Mouse (Mus musculus) limb, embryonic 15.5 days (tissue): Measurements from ENCODE around the gene Rhbdd3. TPM values are rescaled to one million over a fixed set of nuclear protein-coding genes. Genes with fewer than 3 reads are reported as not detected.
"Not testable (repeated sequence)": the region's sequence is repeated elsewhere in the genome, so short reads cannot be mapped to it uniquely, and the experiment has no call there.

ENCODE experiments used
- ATAC-seq: fragments of 200-750 bp; cut with Nextera tagmentation; 2 replicates; pipeline ENCODE4 v1.8.0; 2017; ENCODE audit warnings: low read depth, moderate TSS enrichment; ENCODE audit not compliant: insufficient number of reproducible peaks, low FRiP score, low TSS enrichment
- H3K27ac ChIP-seq: fragments of 300-500 bp; sonication (generic); 2 replicates; pipeline ENCODE4 v1.5.1; 2015; ENCODE audit warnings: moderate library complexity, mild to moderate bottlenecking, inconsistent platforms
- H3K27me3 ChIP-seq: fragments of 300-500 bp; sonication (generic); 2 replicates; pipeline ENCODE4 v1.6.1; 2015; ENCODE audit warnings: inconsistent platforms
- H3K36me3 ChIP-seq: fragments of 300-500 bp; sonication (generic); 2 replicates; pipeline ENCODE4 v1.6.1; 2015; ENCODE audit warnings: inconsistent platforms
- H3K4me1 ChIP-seq: fragments of 300-500 bp; sonication (generic); 2 replicates; pipeline ENCODE4 v1.6.1; 2015; ENCODE audit warnings: inconsistent platforms
- H3K4me2 ChIP-seq: fragments of 300-500 bp; sonication (generic); 2 replicates; pipeline ENCODE4 v1.6.1; 2015; ENCODE audit warnings: mild to moderate bottlenecking, inconsistent platforms
- H3K4me3 ChIP-seq: fragments of 300-500 bp; sonication (generic); 2 replicates; pipeline ENCODE4 v1.5.1; 2015; ENCODE audit warnings: mild to moderate bottlenecking, inconsistent platforms
- H3K9ac ChIP-seq: fragments of 300-500 bp; sonication (generic); 2 replicates; pipeline ENCODE4 v1.6.1; 2015; ENCODE audit warnings: inconsistent platforms
- H3K9me3 ChIP-seq: fragments of 300-500 bp; sonication (generic); 2 replicates; pipeline ENCODE4 v1.6.1; 2016; ENCODE audit warnings: inconsistent platforms
- WGBS: fragments of 180-500 bp; shearing (Covaris S2); methylation state at CpG from one replicate; pipeline ENCODE4 v1.1.7; 2015; 5-methylcytosine and 5-hydroxymethylcytosine counted together
- polyA plus RNA-seq: library from polyadenylated mRNA; unstranded; fragments of >200 nt; fragmentation: Nextera tagmentation; extraction: Ambion mirVana; gene quantifications from 2 replicates; pipeline ENCODE4 v1.2.1, GENCODE M21; 2015

Rhbdd3 gene
- polyA plus RNA-seq, 1 experiment from 2014 or later = 23.1 TPM

DNA sequence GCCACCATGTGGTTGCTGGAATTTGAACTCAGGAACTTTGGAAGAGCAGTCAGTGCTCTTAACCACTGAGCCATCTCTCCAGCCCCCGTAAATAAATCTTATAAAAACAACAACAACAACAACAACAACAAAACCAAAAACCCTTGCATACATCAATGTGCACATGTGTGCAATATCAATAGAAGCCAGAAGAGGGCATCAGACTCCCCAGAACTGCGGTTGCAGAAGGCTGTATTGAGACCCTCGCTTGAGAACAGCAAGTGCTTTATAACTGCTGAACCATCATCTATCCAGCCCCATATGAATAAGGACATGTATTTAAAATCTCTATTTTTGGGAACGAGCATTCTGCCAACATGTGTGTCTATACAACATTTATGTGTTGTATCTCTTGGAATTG is 23.8 kb upstream of the Rhbdd3 start:
- ATAC-seq = no peak
- Histone ChIP-seq H3K4me2 (no peak overlapping the region), H3K36me3 (peaks cover 80% of the 10 kb centered on the region), H3K27me3 (no peaks in the 10 kb centered on the region), H3K9me3 (no peaks in the 10 kb centered on the region), H3K4me3 (no peak overlapping the region), H3K4me1 (no peaks in the 10 kb centered on the region), H3K9ac (no peak overlapping the region), H3K27ac (no peak overlapping the region)
- 70% methylated on average over 4 of the region's 4 CpGs for WGBS

DNA sequence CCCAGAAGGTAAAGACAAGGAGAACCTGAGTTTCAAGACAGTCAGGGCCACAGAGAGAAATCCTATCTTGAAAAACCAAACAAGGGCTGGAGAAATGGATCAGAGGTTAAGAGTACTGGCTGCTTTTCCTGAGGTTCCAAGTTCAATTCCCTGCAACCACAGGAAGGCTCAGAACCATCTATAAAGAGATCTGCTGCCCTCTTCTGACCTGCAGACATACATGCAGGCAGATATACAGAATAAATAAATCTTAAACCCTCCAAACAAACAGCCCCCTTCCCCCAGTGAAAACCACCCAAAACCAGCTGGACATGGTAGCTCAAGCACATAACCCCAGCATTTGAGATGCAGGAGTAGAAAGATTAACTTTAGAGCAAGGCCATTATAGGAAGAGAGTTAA is 23.0 kb upstream of the Rhbdd3 start:
- H3K4me2 ChIP-seq = no peak overlapping the region
- H3K4me1 ChIP-seq = no peaks in the 10 kb centered on the region
- no peak for ATAC-seq
- peaks cover 80% of the 10 kb centered on the region for H3K36me3 ChIP-seq
- H3K4me3 ChIP-seq = no peak overlapping the region
- no peaks in the 10 kb centered on the region for H3K27me3 ChIP-seq
- no peak overlapping the region for H3K27ac ChIP-seq
- H3K9ac ChIP-seq = no peak overlapping the region
- no peaks in the 10 kb centered on the region for H3K9me3 ChIP-seq

DNA sequence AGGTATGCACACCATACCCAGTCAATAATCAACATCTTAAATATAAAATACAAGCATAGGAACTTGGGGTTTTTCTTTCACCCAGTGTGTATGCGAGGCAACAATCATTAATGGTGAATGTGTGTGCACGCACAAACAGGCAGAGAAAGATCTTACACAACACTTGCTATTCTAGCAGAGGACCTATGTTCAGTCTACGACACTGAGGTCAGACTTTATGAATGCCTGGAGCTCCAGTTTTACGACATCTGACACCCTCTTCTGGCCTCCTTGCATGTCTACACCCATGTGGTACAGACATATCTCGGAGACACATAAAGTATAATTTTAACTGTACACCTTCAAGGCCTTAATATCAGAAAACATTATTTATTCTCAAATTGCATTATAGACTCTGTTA is 21.9 kb upstream of the Rhbdd3 start:
- H3K27me3 ChIP-seq, H3K9ac ChIP-seq, H3K4me1 ChIP-seq, H3K9me3 ChIP-seq, H3K4me3 ChIP-seq, H3K4me2 ChIP-seq, H3K27ac ChIP-seq, ATAC-seq: not testable (repeated sequence)
- 78% methylated on average over 4 of the region's 5 CpGs for WGBS
- H3K36me3 ChIP-seq = peaks cover 75% of the 10 kb centered on the region

DNA sequence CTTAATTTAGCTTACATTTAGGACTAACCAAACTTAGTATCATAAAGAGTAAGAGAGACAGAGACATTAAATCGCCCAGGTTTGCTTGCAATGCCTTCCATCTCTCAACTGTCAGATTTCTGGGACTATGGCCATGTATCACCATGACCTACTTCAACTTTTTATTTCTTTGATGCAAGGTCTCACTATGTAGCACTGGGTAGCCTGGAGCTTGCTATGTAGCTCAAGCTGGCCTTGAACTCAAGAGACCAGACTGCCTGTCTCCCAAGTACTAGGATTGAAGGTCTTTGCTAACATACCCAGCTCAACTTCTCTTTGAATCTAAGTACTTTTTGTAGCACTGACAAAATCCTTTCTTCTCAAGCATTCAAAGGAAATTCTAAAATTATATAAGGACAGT is 9.6 kb upstream of the Rhbdd3 start:
- ATAC-seq = no peak
- Histone ChIP-seq H3K9me3 (no peaks in the 10 kb centered on the region), H3K4me1 (no peaks in the 10 kb centered on the region), H3K4me3 (no peak overlapping the region), H3K4me2 (no peak overlapping the region), H3K36me3 (peaks cover 73% of the 10 kb centered on the region), H3K27ac (no peak overlapping the region), H3K9ac (no peak overlapping the region), H3K27me3 (no peaks in the 10 kb centered on the region)
- WGBS = 92% methylated on average over 1 of the region's 1 CpGs

DNA sequence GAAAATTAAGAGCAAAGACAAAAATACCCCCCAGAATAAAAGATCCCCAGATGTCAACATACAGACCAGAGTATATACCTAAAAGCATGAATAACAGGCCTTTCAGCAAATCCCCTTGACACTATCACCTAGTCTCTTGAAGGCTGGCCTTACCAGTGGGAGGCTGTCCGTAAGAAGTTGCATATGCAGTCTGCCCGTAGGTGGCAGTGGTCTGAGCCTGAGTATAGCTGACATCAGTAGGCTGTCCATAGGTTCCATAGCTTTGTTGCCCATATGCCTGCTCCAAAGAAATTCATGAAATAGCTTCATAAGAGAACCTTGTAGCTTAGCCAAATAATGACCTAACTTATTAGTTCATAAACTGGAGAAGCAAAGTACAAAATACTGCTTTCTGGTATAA is 7.0 kb upstream of the Rhbdd3 start:
- WGBS = 47% methylated on average over 2 of the region's 2 CpGs
- Histone ChIP-seq H3K27ac (no peak overlapping the region), H3K36me3 (peaks cover 48% of the 10 kb centered on the region), H3K27me3 (no peaks in the 10 kb centered on the region), H3K4me1 (peaks cover 8% of the 10 kb centered on the region; the same call in 1 of the 2 replicates), H3K9ac (no peak overlapping the region), H3K9me3 (no peaks in the 10 kb centered on the region), H3K4me2 (no peak overlapping the region), H3K4me3 (no peak overlapping the region)
- ATAC-seq = no peak

DNA sequence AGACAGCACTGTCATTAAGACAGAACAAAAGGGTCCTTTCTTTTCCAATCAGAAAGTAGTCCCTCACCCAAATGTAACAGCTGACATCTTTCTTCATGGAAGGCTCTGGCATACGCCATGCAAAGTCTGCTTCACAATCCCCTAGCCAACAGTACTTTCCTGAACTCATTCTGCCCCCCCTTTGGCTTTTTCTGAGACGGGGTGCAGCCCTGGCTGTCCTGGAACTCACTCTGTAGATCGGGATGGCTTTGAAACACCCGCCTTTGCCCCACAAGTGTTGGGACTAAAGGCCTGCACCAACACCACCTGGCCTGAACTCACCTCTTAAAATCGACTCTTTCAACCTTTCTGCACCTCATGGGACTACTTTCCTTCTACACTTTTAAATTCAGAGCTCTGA is 2.8 kb upstream of the Rhbdd3 start:
- Histone ChIP-seq H3K4me1 (peaks cover 19% of the 10 kb centered on the region), H3K4me3 (0 out of 2 replicates have a peak overlapping the region, but pooled peaks have one; percentile 0), H3K4me2 (no peak overlapping the region), H3K27me3 (no peaks in the 10 kb centered on the region), H3K36me3 (peaks cover 12% of the 10 kb centered on the region), H3K9me3 (no peaks in the 10 kb centered on the region), H3K9ac (no peak overlapping the region), H3K27ac (no peak overlapping the region)
- no peak for ATAC-seq
- WGBS = 70% methylated on average over 5 of the region's 5 CpGs

DNA sequence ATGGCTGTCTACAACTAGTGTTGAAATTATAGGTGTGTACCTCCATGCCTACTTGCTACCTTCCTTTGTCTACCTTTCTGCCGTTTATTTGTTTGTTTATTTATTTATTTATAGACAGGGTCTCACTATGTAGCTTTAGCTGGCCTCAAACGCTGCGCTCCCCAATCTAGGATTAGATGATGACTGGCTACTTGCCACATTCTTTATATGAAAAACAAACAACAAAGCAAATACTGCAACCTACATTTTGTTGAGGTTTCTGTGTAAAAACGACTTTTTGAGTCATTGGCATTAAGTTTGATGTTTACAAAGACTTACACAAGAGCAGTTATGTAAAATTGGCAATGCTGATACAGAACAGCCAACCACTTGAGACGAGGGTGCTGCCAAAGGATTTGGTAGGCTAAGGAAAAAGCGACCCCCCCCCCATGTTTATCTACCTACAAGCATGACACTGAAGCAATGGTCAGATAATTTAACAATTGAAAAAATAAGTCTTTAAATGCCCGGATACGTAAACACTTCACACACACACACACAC is 2.2 kb upstream of the Rhbdd3 start:
- H3K4me3 ChIP-seq = peak overlapping the region; percentile 98; the same call in 1 of the 2 replicates
- H3K27me3 ChIP-seq = no peaks in the 10 kb centered on the region
- no peak for ATAC-seq
- H3K9ac ChIP-seq = no peak overlapping the region
- 58% methylated on average over 8 of the region's 8 CpGs for WGBS
- H3K9me3 ChIP-seq = no peaks in the 10 kb centered on the region
- H3K27ac ChIP-seq = no peak overlapping the region
- peaks cover 7% of the 10 kb centered on the region for H3K36me3 ChIP-seq
- peak overlapping the region; percentile 63 for H3K4me2 ChIP-seq
- H3K4me1 ChIP-seq = peaks cover 26% of the 10 kb centered on the region

DNA sequence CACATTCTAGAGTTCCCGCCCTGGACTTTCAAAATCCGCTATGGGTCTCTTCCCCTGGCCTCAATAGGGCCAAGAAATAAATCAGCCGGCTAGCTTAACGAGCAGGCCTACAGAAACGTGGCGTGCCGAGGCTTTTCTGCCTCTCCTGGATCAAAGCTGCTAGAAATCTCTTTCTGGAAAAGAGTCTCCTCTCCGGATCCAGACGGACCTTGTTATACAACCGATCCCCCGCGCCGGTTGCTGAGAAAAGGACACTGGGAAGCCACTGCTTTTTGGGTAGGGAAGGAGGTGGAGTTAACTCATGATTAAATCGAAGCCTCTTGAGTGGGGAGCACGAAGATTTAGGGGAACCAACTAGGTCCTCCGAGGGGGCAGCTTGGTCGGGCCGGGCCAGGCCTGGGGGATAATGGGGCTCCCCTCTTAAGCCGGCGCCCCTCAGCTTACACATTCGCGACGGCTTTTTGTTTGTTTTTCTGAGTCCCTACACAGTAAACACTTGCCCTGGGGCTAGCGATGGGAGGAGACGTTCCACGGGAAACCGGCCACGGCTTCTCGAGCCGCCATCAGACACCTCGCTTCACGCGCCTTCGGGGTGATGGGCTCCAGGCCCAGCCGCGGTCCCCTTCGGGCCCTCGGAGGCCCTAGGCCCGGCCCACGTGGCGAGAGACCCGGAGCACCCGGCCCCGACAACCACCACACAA is 541 bp upstream of the Rhbdd3 start:
- Histone ChIP-seq H3K9ac (peak overlapping the region; percentile 99), H3K4me2 (peak overlapping the region; percentile 63), H3K27me3 (no peaks in the 10 kb centered on the region), H3K4me3 (peak overlapping the region; percentile 98), H3K27ac (peak overlapping the region; percentile 99), H3K4me1 (peaks cover 31% of the 10 kb centered on the region), H3K9me3 (no peaks in the 10 kb centered on the region), H3K36me3 (peaks cover 2% of the 10 kb centered on the region; the same call in 1 of the 2 replicates)
- ATAC-seq = no peak
- under 1% methylated on average over 44 of the region's 44 CpGs for WGBS

DNA sequence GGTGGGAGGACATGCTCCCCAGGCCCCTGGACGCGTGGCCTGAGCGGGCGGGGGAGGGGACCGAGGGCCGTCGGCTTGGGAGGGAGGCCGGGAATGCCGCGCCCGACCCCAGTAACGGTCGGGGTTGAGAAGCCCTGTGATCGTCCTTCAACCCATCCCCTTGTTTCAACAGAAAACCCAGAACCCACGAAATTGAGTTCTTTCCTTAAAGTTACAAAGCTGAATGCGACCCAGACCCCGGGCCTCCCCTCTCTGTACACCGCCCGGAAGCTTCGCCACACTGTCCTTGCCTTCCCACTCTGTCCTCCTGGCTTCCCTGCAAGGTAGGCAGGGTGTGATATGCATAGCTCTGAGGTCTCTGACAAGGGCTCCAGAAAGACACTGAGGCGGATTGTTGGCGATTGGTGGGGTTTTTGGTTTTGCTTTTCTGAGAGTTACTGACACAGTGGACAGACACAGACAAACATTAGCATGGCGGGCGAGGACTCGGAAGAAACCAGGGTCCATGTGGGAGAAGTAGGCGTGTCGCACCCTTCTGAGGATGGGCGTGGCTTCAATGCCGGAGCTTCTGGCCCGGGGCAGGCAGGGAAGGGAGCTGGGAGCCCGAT is 954 bp downstream of the Rhbdd3 start:
- Histone ChIP-seq H3K4me1 (peaks cover 31% of the 10 kb centered on the region), H3K36me3 (peaks cover 17% of the 10 kb centered on the region), H3K27me3 (no peaks in the 10 kb centered on the region), H3K27ac (peak overlapping the region; percentile 99), H3K4me3 (peak overlapping the region; percentile 98), H3K9me3 (no peaks in the 10 kb centered on the region), H3K9ac (peak overlapping the region; percentile 99), H3K4me2 (peak overlapping the region; percentile 83)
- under 1% methylated on average over 29 of the region's 31 CpGs for WGBS
- peak; percentile 80 for ATAC-seq

DNA sequence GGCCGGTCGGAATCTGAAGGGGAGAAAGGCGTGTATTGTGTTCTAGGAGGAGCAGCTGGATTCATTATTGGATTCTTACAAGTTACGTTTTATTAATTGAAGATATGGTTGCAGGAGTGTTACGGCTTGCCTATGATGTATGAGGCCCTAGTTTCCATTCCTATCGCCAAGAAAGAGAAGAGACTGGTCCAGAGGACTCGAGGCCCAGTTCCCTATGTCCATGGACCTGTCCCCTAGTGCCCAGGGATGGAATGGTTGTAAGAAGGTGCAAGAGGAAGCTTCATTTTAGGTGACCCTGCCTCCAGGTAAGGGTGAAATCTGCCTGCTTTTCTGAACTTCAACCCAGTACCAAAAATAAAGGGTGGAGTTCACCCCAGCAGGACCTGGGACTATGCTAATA is 1.6 kb downstream of the Rhbdd3 start:
- 3% methylated on average over 7 of the region's 7 CpGs for WGBS
- H3K9ac ChIP-seq = peak overlapping the region; percentile 99
- H3K4me1 ChIP-seq = peaks cover 31% of the 10 kb centered on the region
- no peaks in the 10 kb centered on the region for H3K9me3 ChIP-seq
- H3K27me3 ChIP-seq = no peaks in the 10 kb centered on the region
- peak overlapping the region; percentile 99 for H3K27ac ChIP-seq
- peak overlapping the region; percentile 83 for H3K4me2 ChIP-seq
- peaks cover 23% of the 10 kb centered on the region for H3K36me3 ChIP-seq
- no peak for ATAC-seq
- peak overlapping the region; percentile 98 for H3K4me3 ChIP-seq

DNA sequence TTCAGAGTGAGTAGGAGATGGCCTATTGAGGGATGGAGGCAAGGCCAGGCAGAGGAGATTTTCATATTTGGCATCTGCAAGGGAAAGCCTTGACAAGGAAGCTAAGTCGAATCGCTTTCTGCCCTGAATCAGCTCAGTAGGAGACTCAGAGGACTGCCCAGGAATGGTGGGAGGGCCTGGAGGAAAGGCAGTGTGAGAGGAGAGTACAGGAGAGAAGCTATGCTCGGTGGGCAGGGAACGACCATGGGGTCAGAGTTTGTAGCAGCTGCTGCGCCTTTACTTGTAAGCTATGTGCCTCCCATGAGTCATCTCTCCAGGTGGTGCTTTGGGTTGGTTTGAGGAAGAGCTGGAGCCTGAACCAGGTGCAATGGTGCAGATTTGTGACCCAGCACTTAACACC is 2.1 kb downstream of the Rhbdd3 start:
- no peaks in the 10 kb centered on the region for H3K9me3 ChIP-seq
- WGBS = 39% methylated on average over 5 of the region's 5 CpGs
- peak overlapping the region; percentile 98 for H3K4me3 ChIP-seq
- peaks cover 30% of the 10 kb centered on the region for H3K4me1 ChIP-seq
- H3K9ac ChIP-seq = no peak overlapping the region
- peak overlapping the region; percentile 99; the same call in 1 of the 2 replicates for H3K27ac ChIP-seq
- H3K36me3 ChIP-seq = peaks cover 28% of the 10 kb centered on the region
- peak overlapping the region; percentile 83 for H3K4me2 ChIP-seq
- no peak for ATAC-seq
- H3K27me3 ChIP-seq = no peaks in the 10 kb centered on the region

DNA sequence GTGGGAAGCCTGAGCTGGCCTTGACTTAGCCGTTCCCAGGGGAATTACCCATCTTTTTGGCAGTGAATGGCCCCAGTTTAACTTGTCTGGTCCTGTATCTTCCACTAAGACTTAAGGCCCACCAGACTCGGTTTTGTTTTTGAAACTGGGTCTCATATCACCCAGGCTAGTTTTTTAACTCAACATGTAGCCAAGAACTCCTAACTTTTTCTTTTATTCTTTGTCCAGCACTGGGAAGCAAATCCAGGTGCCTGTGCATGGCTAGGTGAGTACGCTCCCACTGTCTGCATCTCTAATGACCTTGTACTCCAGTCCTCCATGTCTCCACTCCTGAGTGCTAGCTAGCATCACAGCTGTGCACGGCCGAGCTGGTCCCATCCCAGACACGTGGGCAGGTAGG is 2.9 kb downstream of the Rhbdd3 start:
- peaks cover 24% of the 10 kb centered on the region for H3K4me1 ChIP-seq
- ATAC-seq = no peak
- no peaks in the 10 kb centered on the region for H3K9me3 ChIP-seq
- H3K27me3 ChIP-seq = no peaks in the 10 kb centered on the region
- no peak overlapping the region for H3K9ac ChIP-seq
- WGBS = 64% methylated on average over 6 of the region's 6 CpGs
- no peak overlapping the region for H3K27ac ChIP-seq
- no peak overlapping the region for H3K4me2 ChIP-seq
- peaks cover 31% of the 10 kb centered on the region for H3K36me3 ChIP-seq
- no peak overlapping the region for H3K4me3 ChIP-seq
